Mouse (Mus musculus): ENCODE measurements around the gene Terf2ip.

DNA sequence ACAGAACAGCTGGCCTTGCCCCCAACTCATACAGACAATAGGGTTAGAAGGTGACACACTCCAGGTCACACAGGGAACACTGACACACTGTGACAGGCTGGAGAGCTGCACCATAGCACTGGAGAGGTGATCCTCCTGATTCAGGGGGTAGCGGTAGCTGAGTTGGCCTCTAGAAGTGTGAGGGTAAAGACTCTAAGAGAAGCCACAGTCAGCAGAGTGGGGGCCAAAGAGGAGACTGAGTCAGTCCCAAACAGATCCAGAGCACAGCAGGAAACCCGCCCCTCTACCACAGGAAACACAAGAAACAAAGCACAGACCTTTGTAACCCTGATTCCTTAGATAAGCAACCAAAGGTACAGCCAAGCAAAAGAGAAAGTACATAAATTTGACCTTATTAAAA, 34.9 kb upstream of the Terf2ip start:
- no peak for TF ChIP-seq CTCF (IDR thresholded peaks at IDR 0.05; ENCODE audit: borderline replicate concordance, extremely low read depth, insufficient read depth, insufficient read length)
- TF ChIP-seq POLR2A (IDR thresholded peaks at IDR 0.05; ENCODE audit: borderline replicate concordance, extremely low read depth, insufficient read depth, insufficient read length, poor library complexity, severe bottlenecking) = no peak

Data from brain, embryonic 14.5 days (tissue).